Mouse (Mus musculus) cerebellum, adult (tissue): ENCODE data around the gene Galnt15.
"Not testable (repeated sequence)": the region's sequence is repeated elsewhere in the genome, so short reads cannot be mapped to it uniquely, and the experiment has no call there.

Experiments used
- ATAC-seq: cut with Nextera tagmentation; 2 replicates; pipeline ENCODE4 v1.9.2; 2017; ENCODE audit warnings: mild to moderate bottlenecking, moderate library complexity, mixed read lengths; ENCODE audit not compliant: insufficient number of reproducible peaks, low FRiP score, low TSS enrichment

Gene Galnt15

DNA sequence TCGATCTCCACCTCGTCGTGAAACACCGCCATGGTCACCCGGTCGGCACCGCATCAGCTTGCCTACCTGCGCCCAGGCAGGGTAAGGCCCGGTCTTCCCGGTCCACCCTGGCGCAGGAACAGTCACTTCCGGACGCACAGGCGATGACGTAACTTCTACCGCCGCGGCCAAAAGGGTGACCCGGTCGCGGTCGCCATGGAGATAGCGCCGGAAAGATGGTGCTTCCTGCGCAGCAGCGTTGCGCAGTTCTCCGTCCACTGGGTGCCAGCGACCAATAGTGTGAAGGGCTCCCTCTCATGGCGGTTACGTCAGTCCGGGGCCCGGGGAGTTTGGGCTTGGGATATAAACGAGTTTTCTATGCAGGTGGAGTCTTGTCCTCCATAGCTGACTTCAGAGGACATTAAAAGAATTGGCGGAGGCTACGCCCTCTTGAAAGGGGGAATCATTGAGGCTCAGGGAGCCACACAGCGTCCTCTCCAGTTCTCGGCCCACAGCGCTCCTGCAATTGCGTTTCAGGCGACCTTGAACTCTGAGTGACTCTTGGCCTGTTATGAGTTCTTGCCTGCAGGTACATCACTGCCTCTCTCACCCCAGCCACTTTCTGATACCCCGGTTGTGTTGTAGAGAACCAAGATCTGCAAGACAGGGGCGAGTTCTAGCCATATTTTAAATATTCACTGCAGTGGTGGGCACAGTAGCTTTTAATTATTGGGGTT, 56.9 kb downstream of the Galnt15 start, which contains the start of gene Dph3:
Dph3 (minus strand) TSS at position 244 of the 716 bp plus-strand sequence.
- peak; percentile 93 for ATAC-seq

DNA sequence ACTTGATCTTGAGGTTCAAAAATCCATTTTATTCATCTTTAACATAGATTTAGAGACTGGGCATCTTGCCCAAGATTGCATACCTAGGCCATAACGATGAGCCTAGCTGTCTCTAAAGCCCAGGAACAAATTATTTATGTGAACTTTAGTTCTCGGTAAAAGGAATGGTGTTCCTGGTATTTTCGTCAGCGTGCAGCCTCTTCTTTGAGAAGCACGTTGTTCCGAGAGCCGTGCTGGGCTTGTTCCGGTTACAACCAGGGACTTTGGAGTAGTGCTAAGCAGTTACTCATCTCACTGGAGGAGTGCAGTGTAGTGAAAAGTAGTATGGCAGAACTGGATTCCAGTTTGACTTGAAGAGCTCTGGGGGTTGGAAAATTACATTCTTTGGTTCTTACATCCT, 57.4 kb downstream of the Galnt15 start:
- no peak for ATAC-seq

DNA sequence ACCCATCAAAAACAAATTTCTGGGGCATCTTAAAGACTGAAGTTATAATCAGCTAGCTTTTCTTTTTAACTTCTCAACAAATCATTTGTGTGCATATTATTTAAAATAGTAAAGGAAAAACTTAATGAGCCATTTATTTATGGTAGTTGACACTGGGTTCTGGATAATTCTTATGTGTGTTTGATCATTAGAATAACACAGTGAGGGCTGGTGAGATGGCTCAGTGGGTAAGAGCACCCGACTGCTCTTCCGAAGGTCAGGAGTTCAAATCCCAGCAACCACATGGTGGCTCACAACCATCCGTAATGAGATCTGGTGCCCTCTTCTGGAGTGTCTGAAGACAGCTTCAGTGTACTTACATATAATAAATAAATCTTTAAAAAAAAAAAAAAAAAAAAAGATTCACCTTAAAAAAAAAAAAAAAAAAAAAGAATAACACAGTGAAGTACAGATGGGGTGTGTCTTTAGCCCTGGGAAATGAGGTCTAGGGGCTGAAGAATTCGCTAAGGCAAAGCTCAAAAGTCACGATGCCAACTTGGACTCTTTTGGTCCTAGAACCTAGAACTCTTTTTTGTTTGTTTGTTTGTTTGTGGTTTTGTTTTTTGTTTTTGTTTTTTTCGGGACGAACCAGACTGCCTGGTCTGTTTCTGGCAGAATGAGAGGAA, 58.9 kb downstream of the Galnt15 start:
- not testable (repeated sequence) for ATAC-seq

DNA sequence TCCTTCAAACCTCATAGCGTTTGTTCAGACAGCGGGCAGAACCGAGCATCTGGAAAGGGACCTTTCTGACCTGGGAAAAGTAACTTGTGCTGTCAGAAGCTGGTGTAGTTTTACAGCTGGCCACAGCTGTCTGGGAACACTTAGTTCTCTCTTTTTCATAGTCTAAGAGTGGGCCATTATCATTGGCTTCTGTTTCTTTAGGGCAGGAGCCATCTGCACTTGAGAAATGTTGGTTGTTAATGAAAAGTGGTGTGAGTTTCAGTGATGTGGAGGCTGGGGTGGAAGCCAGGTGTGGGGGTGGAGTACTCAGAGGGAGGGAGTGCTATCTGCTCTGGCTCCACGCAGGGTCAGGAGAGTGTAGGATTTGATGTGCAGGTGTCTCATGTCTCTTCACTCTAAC, 62.3 kb downstream of the Galnt15 start:
- ATAC-seq, result no peak

DNA sequence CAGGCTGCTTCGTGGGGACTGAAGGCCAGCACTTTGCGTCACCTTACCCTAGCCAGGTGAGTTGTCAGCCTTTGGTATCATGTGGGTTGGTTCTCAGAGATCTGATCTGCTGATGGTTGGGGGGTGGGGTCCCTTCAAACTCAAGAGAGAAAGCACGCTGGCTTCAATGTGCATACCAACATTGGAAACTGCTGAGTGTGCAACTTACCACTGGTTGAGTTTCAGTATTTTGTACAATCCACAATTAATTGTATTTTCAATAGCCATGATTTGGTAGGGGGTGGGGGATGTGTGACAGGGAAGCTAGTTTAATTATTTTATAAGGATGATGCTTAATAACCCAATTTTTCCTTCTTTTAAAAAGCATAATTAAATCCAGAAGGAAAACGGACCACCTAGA, 62.9 kb downstream of the Galnt15 start:
- ATAC-seq, result no peak

DNA sequence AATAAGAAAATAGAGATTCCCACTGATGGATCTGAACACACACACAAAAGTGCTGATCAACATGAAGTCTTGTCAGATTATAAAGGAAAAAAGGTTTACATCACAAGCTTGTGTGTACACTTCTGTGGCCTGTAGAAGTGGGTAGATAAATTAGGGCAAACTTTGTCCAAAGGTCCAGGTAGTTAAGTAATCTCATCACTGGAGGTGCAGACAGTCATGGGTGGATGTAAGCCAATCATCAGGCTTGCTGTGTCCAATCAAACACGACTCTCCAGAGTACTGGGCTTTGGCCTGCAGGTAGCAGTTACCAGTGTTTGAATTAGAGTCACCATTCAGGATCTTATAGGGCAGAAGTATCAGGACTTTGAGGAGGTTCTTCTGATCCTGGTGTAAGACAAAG, 64.2 kb downstream of the Galnt15 start:
- no peak for ATAC-seq

DNA sequence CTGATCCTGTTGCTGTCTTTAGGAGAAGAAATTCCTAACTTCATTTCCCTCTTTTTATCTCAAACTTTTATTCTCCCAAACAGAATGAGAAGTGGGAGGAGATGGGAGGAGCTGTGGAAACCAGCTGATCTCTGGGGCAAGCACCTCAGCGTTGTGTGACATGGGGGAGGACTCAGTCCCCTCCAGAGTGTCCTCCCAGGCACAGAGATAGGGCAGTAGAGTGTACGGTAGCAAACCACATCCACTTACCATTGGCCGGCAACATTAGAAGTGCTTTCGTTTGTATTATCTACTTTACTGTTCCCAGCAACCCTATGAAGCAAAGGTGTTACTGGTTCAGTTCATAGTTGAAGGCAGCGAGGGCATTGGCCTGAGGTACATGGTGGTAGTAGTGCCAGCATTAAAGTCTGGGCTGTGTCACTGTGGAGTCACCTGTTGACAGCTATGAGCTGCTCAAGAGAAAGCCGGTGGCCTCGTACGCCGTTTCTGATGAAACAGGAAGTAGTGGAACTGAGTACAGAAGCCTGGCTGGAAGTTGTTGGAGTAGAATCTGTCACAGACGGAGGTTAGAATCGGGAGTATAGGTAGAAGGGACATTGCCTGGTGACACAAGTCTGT, 64.8 kb downstream of the Galnt15 start:
- no peak for ATAC-seq

DNA sequence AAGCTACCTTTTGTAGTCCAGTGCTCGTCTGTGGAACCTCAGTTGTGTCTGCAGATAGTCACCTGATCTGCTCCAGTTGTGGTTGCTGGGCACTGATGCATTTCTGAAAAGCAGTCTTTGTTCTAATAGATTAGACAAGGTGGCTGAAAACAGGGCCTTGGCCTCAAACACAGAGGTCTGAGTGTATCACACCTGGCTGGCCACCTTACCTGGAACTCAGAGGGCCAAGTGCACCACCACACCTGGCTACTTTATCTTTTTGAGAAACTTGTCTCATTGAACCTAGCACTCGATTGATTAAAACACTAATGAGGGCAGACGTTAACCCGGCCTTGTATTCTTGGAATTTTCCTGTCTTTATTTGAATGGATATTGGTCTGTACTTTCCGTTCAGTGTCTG, 66.9 kb downstream of the Galnt15 start:
- no peak for ATAC-seq

DNA sequence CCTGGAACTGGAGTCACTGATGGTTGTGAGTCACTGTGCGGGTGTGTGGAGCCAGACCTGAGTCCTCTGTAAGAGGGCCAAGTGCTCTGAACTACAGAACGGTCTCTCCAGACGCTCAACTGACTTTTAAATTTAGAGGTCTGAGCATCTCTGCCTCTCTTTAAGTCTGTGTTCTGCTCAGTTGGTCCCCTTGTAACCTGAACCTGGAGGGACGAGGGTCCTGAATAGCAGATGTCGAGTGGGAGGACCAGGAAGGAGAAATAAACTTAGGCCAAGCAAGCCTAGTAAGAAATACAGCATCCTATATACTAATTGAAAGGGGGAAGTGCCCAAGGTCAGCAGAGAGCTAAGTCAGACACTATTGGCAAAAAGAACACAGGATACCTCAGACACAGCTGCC, 68.0 kb downstream of the Galnt15 start:
- no peak for ATAC-seq

DNA sequence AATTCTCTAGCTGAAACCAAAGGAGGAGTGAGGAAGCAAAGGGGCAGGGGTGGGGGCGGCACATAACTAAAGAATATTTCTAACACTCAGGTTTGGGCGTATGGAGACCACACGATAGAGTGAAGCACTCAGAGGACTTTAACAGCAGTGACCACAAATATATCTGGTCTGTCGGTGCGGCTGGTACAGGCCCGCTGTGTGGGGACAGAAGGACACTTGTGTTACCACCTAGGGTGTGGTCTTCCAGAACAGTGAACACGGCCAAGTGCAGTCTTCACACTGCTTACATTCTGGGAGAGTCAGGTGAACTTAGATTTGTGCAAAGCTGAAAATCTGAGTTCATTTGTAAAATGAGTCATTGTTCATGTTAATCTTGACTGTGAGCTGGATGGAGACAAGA, 68.9 kb downstream of the Galnt15 start:
- no peak for ATAC-seq

DNA sequence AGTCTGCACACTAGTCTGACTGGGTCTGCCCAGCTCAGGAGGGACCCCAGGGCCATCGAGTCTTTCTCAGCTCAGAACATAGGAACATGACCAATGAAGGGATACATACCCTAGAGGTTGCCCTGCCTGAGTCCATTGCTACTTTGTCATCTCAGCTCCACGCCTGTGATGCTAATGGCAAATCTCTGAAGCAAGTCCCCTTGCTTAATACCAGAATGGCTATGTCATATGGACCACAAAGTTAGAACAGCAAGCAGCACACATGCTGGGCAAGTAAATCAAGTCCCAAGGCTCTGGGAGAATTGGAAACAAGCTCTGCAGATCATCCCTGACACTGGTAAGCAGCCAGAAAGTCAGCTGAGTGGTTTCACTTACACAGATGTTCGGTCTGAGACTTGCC, 70.2 kb downstream of the Galnt15 start:
- ATAC-seq, result no peak

DNA sequence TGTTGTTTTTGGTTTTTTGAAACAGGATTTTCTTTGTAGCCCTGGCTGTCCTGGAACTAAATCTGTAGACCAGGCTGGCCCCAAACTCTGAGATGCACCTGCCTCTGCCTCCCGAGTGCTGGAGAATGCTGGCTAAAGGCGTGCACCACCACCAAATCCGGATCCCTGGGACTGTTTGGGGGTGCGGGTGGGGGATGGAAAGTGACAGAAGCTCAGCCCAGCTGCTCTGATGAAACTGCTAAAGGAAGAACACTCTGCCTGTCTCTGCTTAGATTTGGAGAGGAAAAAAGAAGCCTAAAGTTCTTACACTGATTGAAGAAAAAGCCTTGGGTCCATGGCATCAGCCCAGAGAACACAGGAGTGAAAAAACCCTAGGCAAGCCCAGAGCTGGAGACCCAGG, 74.8 kb downstream of the Galnt15 start:
- ATAC-seq, result no peak

DNA sequence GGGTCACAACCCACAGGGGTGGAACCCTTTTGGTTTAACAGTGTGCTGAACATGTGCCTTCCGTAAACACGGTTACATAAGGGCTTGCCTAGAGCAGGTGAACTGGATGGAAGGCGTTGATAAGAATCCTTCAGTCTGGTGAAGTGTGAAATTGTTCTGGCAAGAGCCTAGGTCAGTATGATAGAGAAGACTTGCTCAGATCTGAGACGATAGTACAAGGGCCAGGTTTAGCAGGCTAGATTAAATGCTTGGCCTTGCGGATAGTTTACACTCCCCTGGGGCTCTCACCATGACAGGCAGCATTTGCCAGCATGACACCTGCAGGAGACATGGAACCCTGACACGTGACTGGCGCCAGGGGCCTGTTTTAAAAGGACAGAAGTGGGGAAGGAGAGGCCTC, 76.9 kb downstream of the Galnt15 start:
- ATAC-seq, result no peak

DNA sequence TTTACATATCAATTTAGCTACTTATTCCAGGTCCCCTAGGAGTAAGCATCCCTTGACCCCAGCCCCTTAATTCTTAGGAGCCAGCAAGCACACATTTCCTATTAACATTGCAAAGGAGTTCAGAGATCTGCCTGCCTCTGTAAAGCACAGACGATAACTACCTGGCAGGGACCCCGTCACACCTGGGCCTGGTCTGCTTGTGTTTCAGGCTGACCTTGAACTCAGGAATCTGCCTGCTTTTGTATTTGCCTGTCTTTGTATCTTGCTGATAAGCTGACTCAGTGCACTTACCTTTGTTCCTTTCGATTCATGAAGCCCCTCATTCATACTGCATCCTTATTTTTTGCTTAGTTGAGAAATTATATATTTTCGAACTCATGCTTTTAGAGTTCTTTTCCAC, 78.1 kb downstream of the Galnt15 start:
- ATAC-seq, result no peak
